Mouse (Mus musculus): ENCODE measurements around the gene 2410004P03Rik. TPM values are rescaled to one million over a fixed set of nuclear protein-coding genes. Genes with fewer than 3 reads are reported as not detected.

2410004P03Rik gene
- total RNA-seq (2017), result 0.87 TPM in 1 of 2 replicates, not detected in the other

DNA sequence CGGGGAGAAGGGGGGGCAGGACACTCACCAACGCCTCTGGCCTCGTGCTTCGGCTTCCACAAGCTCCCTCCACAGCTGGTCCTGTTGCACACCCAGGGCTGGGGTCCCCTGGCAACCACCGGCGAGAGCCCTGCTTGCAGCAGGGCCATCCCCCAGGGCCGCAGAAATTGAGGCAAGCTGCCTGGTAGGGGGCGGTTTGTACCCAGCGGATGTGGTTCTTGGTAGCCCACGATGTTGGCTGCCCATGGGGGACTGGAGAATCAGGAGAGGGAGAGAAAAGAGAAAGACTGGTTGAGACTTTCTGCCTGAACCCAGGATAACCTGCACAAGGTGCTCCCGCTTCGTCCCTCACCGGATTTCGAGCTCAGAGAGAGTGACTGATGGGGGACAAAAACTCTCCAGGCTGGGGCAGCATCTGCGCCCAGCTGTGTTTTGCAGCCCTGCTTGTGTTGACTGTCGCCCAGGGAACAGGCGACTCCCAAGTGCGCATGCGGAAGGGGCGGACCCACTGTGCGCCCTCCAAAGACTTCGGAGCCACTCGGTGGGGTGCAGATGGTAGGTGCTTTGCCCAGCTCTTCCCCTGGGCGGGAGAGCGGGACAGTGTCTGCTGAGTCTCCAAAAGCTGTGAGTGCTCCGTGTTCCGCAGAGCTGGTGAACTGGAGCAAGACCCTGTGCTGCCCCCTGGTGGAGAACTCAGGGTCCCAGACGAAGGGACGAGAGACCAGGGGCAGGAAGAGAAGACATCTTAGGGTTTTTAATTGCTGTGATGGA is at the start of gene 2410004P03Rik:
2410004P03Rik (minus strand) TSS at position 628 of the 771 bp plus-strand sequence.
- peak; percentile 93 for ATAC-seq (replicated peaks; ENCODE audit: low read depth, poor library complexity, severe bottlenecking)

DNA sequence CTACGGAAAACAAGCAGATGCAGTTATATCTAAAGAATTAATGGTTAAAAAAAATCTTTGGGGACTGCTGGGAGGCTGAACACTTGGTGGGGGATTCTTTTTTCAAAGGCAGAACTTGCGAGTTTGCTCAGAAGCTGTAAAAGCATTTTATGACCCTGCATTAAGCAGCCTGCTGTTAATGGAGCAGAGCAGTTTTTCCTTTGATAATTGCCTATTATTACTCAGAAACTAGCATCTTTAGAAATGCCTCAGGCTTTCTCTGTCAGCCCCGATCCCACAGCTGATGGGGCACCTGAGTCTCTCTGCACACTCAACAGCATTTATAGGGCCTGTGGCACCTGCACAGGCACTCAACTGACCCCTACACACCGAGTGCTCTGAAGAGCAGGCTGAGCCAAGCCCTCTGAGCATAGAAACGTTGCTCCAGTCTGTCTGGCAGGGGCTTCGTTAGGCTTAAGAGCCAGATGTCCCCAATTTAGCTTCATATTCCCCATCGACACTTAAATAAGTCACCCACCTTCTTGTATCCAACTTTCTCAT is 49.7 kb upstream of the 2410004P03Rik start:
- no peak for ATAC-seq (replicated peaks; ENCODE audit: low read depth, poor library complexity, severe bottlenecking)

DNA sequence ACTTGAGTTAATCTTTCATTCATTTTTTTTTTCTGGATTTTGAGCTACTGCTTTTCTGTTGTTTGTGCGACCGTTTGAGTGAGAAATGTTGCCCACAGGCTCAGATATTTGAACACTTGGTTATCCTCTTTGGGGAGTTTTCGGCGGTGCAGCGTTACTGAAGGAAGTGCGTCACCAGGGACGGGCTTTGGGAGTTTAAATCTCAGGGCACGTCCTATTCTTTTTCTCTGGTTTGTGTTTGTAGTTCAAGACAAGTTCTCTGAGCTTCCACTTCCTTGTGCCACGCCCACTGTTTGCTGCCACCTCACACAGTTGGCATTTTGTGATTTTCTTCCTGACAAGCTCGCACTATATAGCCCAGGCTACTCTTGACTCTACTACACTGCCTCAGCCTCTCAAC is 47.0 kb upstream of the 2410004P03Rik start:
- no peak for ATAC-seq (replicated peaks; ENCODE audit: low read depth, poor library complexity, severe bottlenecking)

DNA sequence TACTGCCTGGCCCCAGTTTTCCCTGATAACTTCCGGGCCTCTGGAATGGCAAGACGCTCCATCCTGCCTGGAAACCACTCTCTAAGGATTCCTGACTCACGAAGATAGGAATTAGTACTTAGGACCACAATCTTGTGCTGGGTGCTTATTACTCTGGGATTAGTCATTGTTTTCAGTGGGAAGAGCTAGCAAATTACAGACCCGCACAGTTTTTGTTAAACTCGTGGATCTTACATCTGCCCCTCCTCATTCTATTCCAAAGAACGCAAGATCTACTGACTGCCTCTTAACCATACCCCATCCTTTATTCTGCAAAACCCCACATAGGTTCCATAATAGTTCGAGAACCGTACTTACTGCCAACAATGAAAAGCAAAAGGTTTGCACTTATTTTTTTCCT is 45.6 kb upstream of the 2410004P03Rik start:
- no peak for ATAC-seq (replicated peaks; ENCODE audit: low read depth, poor library complexity, severe bottlenecking)

DNA sequence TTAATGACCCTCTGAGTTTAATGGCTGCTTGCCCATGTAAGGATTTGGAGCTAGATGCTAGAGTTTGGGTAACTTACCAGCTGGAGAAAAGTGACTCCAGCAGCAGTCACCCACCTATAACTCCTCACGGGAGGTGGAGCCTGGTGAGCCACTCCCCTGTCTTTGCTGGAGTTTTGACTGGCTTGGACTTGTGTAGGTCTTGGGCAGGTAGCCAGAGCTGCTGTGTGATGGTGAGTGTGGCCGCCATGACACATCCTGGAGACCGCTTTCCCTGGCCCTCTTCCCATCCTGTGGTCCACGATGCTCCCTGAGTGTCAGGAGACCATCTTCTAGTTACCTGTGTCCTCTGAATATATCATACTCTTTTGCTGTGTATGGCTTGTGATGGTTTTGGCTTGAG is 44.2 kb upstream of the 2410004P03Rik start:
- no peak for ATAC-seq (replicated peaks; ENCODE audit: low read depth, poor library complexity, severe bottlenecking)

DNA sequence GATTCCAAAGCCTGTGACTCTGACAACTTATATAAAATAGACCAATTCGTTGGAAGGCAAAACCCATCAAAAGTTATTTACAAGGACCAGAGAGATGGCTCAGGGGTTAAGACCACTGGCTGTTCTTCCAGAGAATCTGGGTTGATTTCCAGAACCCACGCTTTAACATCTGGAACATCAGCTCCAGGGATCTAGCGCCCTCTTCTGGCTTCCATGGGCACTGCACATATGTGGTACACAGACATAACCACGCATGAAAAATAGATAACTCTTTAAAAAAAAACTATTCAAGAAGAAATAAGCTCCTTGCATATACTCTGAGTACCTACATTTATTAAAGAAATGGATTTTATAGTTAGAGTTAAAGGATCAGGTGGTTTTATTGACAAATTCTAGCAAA is 43.2 kb upstream of the 2410004P03Rik start:
- ATAC-seq (replicated peaks; ENCODE audit: low read depth, poor library complexity, severe bottlenecking), result no peak

DNA sequence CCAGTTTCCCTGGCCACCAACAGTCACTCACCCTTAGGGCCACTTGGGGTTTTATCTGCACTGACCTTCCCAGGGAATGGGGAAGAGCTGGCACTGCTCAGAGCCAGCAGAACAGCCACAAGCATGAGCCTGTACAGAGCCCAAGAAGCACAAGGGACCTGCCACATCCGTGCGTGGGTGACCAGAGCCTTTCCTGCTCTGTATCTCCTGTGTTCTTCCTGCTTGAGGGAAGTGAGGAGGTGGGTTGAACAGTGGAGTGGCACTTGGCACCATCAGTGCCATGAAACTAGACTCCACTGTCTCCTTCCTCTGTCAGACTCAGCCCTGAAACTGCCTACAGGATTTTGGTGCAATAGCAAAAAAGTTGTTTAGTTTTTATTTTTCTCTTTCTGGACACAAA is 41.1 kb upstream of the 2410004P03Rik start:
- ATAC-seq (replicated peaks; ENCODE audit: low read depth, poor library complexity, severe bottlenecking), result no peak

DNA sequence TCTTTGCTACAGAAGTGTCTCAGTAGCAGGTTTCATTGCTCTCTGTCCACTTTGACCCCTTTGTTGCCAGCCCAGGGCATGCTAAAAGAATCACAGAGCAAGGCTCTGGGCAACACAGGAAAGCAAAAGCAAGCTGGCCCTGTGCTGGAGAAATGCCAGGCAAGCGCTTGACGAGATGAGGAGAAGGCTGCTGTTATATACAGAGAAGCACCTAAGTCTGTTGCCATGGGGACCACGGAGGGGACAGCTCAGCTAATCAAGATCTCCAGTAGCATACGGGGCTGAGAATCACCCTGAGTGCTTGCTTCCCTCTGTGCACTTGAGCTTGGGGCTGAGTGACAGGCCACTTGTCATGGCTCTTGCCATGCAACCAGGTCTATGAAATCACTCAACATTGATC is 39.5 kb upstream of the 2410004P03Rik start:
- ATAC-seq (replicated peaks; ENCODE audit: low read depth, poor library complexity, severe bottlenecking), result no peak

DNA sequence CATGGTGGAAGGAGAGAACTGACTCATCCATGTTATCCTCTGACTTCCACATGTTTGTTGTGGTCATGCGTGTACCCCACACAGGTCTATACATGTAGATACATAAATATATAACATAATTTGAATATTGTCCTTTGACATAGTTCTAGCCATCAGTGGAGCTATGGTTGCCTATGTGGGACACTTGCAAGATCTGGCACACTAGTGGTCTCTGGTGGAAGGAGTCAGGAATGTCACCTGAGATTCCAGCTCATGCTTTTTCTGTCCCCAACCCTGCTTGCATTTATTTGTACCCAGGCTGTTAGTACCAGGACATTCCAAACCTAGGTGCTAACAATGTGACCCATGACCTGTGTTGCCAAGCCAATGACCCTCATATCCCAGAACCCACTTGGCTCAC is 38.3 kb upstream of the 2410004P03Rik start:
- ATAC-seq (replicated peaks; ENCODE audit: low read depth, poor library complexity, severe bottlenecking), result no peak

DNA sequence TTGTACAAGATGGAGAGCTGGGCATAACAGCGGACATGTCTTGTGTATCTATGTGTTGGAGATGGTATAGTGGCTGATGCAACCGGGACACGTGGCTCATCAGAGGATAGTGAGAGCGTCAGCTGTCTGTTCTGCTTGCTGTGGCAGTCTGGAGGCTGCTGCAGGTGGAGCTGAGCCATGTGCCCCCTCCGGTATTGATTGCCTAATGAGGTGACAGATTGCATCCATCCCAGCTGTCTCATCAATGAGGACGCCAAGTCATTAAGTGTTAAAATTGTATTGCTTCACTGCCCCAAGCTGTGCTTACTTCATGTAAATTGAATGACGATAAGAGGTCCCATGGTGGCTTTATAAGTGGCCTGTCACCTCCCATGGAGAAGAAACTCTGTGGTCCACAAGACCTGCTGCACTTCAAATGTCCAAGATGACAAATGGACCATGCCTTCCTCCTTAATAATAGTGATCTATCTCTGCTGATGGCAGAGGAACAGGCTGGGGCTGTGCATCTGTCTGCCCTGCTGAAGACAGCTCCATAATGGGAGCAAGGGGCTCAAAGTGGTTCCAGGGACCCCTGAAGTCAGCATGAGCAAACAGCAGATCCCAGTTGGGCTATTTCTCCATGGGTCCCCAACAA is 37.6 kb upstream of the 2410004P03Rik start:
- no peak for ATAC-seq (replicated peaks; ENCODE audit: low read depth, poor library complexity, severe bottlenecking)

DNA sequence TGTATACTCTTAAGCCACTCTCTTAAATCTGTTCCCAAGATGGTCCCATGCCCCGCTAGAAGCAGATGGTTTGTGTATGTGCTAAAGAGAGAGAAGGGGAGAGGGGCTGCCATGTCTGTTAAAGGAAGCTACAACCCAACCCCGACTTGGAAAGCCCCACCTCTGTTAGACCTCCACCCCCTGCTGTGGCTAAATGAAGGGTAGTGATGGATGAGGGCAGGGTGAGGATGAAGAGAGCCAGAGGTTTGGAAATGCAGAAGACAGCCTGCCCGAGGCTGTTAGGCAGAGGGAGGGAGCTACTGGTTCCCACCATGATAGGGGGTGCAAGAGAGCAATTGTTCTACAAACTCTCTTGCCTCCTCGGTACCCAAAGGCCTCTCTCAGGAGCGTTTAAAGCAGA is 31.8 kb upstream of the 2410004P03Rik start:
- no peak for ATAC-seq (replicated peaks; ENCODE audit: low read depth, poor library complexity, severe bottlenecking)

DNA sequence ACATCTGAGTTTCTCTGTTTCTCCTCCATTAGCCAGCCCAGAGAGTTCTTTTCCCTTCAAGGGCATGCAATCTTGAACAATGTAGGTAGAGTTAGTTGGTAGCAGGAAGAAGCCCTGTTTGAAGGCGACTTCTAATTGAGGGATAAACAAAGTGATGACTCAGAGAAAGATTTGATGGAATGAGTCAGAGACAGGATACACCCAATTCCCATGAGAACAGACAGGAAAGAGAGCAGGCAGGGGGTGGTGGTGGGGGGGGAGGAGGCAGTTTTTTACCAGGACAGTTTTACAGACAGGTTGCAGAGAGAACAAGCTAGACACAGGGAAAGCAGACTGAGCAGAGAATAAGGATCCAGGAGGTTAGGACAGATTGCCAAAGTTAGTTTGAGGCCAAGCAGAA is 29.0 kb upstream of the 2410004P03Rik start:
- no peak for ATAC-seq (replicated peaks; ENCODE audit: low read depth, poor library complexity, severe bottlenecking)

DNA sequence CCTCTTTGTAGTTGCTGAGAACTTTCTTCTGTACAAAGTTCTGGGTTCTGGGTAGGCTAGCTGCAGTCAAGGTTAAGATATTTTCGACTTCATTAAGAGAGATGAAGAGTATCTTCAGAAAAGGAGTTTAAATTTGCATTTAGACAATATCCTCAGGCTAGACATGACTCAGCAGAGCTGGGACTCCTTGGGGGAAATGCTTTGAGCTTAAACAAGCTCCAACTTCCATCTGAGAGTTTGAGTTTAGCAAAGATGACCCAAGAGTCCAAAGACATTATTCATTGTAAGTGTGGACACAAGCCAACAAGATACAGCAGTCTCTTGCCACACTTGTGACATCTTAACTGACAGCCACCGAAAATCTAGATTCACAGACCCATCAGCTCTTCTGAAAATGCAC is 27.9 kb upstream of the 2410004P03Rik start:
- no peak for ATAC-seq (replicated peaks; ENCODE audit: low read depth, poor library complexity, severe bottlenecking)

DNA sequence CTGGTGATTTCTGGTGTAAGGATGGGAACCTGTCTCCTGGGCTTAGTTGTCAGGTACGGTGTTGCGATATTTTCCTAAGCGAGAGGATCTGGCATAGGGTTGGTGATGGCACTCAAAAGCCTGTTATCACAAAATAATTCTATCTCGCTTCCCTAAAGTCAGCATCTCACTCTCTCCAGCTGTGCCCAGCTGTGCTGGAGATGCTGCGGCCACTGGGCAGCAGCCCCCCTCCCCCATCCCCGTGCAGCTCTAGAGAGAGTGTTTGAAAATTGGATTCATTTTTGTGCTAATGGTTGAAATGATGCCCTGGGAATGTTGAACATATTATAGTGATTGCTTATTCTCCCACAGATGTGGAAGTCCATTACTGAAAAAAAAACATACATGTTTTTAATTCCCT is 26.7 kb upstream of the 2410004P03Rik start:
- no peak for ATAC-seq (replicated peaks; ENCODE audit: low read depth, poor library complexity, severe bottlenecking)

DNA sequence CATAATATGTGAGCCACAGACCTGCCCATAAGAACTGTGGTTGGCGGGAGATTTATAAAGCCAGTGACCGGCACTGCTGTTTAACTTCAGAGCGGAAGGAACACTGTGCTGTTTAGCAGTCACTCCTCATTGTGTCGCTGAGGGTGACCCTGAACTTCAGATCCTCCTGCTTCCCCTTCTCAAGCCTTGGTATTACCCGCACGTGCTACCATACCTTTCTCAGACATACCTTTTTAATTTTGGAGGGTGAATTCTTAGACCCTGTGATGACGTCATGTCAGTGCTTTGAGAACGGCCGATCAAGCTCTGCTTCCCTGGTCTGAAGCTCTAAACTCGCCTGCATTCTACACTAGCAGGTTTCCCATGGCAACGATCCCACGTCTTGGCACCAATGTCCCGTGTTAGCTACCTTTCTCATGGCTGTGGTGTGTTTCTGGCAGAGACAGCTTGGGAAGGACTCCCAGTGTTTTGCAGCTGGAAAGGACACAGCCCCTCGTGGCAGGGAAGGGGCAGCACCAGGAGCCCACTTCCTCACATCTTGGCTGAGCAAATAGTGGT is 25.6 kb upstream of the 2410004P03Rik start:
- ATAC-seq (replicated peaks; ENCODE audit: low read depth, poor library complexity, severe bottlenecking), result no peak

DNA sequence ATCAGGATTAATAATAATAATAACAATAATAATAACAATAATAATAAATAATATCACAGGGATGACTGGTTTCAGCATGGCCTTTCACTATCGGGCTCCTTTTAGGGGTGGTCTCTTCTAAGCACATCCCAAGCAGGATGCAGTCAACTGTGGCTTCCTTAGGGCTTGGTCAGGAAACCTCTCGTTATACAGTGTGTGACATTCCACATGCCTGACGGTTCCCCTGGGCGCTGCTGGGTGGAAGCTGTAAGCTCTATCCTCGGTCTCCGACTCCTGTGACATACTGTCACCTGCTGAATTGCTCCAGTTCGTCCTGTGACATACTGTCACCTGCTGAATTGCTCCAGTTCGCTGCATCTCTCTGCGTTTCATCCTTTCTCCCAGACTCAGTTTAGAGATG is 25.0 kb upstream of the 2410004P03Rik start:
- no peak for ATAC-seq (replicated peaks; ENCODE audit: low read depth, poor library complexity, severe bottlenecking)

DNA sequence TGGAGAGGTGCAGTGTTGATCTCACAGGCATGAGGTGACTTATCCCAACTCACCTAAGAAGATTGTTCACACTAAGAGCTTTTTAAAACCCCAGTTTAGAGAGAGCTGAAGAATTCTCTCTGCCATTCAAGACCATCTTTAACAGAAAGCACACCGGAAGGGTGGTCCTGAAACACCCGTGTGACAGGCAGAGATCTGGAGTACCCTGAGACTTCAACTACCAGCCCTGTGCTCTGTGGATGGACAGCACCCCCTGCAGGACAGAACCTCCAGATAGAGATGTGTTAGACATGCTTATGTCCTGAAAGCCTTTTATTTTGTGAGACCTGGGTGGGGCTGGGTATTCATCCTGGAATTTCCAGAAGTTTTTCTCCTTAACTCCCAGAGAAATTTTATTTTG is 23.6 kb upstream of the 2410004P03Rik start:
- ATAC-seq (replicated peaks; ENCODE audit: low read depth, poor library complexity, severe bottlenecking), result peak; percentile 55

DNA sequence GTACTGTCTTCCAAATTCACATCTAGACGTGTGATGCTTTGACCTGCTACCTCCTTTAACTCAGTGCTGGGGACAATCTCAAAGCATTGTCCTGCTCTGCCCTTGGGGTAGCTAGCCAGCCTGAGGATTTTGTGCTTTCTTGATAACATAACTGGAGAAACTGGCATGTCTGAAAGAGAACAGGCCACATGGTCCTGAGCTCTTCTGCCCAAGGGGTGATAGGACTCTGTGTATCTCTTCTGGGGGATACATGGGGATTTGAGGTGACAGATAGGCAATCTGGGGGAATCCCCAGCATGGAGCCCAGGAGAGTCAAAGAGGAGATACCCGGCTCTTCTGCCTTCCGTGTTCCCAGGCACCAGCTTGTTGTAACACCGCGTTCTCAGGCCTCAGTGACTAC is 23.1 kb upstream of the 2410004P03Rik start:
- no peak for ATAC-seq (replicated peaks; ENCODE audit: low read depth, poor library complexity, severe bottlenecking)

DNA sequence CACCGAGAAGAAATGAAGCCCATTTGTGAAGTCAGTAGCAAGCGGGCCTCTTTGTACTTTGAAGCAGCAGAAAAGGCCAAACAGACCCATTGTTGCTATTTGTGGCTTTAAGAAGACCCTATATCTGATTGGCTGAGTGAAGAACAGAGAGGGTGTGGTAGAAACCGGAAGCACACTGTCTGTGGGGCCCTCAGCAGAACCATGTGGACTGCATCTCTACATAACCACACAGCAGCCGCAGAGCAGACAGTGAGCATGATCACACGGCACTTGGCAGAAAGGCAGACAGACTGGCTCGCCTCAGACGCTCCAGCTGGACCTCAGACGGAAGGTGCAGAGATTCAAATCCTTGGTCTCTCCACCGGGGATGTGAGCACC is 21.9 kb upstream of the 2410004P03Rik start:
- ATAC-seq (replicated peaks; ENCODE audit: low read depth, poor library complexity, severe bottlenecking), result peak; percentile 60

DNA sequence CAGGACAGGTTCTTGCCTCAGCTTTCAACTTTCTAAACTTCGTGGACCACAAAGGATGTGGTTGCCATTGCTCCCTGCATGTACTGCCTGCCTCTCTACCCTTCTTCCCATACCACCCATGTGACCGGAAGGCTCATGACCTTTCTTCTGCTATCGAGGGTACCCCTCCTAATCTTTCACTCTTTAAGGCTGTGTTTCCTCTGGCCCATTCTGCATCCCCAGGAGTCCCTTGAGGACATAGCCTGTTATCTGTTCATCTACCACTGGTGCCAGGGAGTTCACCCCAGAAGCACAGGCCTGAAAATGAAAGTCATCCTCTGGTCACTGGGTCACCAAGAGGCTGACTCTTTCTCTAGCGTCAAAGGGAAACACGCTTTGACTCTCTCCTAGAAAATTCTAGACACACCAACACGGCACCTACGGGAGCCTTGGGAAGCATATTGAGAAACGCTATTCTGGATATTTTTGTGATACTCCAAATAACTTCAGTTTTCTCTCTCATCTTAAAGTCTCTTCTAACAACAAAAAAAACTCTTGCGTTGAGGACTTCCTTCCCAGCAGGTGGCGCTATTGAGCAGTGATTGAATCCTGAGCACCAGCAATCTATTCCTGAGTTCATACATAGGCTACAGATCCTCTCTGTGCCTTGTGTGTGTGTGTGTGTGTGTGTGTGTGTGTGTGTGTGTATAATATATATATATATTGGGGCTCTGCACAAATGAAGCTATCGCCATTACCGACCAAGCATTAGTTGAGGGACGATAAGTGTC is 21.4 kb upstream of the 2410004P03Rik start:
- peak; percentile 63 for ATAC-seq (replicated peaks; ENCODE audit: low read depth, poor library complexity, severe bottlenecking)

Data from common myeloid progenitor, adult 5-6 weeks (primary cell).